Mouse (Mus musculus): ENCODE results near the gene Ano6. TPM values are rescaled to one million over a fixed set of nuclear protein-coding genes. Genes with fewer than 3 reads are reported as not detected.

Ano6 gene
- total and polyA plus RNA-seq, 3 experiments: 14.9 to 27.0 (median 18.4) TPM

DNA sequence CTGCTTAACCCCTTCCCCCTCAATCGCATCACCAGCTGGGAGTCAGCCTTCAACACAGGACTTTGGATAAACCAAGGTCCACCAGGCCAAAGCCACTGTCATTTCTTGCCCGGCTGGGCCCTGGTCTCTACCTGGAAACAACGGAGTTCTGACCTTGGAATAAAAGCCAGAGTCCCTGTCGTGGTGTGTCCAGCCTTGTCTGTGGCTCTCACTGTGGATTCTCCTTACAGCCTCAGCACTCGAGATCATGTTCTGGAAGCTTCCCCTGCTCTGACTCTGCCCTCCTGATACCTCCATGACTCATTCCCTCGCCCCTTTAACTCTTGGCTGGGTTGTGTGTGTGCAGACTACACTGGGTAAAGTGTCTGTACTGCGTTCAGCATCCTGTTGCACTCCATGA lies 180.0 kb downstream of the Ano6 start:
- no peak overlapping the region for H3K27ac ChIP-seq (ENCODE audit: insufficient read depth, low read depth)
- H3K79me2 ChIP-seq (replicated peaks; ENCODE audit: control insufficient read depth, extremely low read depth, insufficient read depth, poor library complexity, severe bottlenecking): no peaks in the 10 kb centered on the region
- in situ Hi-C loops (cut with MboI; ENCODE audit: low pct_ligation_motif_present, low pct_unique_long_range_greater_than_20kb, low sequenced_read_pairs): no loop called here
- TF ChIP-seq KAT2A (IDR thresholded peaks at IDR 0.05; ENCODE audit: insufficient replicate concordance, low read length): no peak
- no peak for TF ChIP-seq GABPA (IDR thresholded peaks at IDR 0.05; ENCODE audit: insufficient replicate concordance, low read depth, low read length)
- TF ChIP-seq HCFC1 (IDR thresholded peaks at IDR 0.05; ENCODE audit: low read depth, low read length): no peak
- no peak for TF ChIP-seq ZNF384 (IDR thresholded peaks at IDR 0.05; ENCODE audit: low read depth, low read length)
- TF ChIP-seq NELFE (IDR thresholded peaks at IDR 0.05; ENCODE audit: low read depth, low read length): no peak
- TF ChIP-seq USF2 (conservative IDR thresholded peaks at IDR 0.05; ENCODE audit: low read depth, low read length): no peak
- no peak for TF ChIP-seq EP300 (IDR thresholded peaks at IDR 0.05; ENCODE audit: low read length)
- TF ChIP-seq ZC3H11A (IDR thresholded peaks at IDR 0.05; ENCODE audit: low read depth, low read length): no peak
- no peak for TF ChIP-seq TCF12 (IDR thresholded peaks at IDR 0.05; ENCODE audit: low read depth, low read length)
- TF ChIP-seq UBTF (IDR thresholded peaks at IDR 0.05; ENCODE audit: low read depth, low read length): no peak
- TF ChIP-seq ETS1 (conservative IDR thresholded peaks at IDR 0.05; ENCODE audit: low read depth, low read length): no peak
- TF ChIP-seq SIN3A (IDR thresholded peaks at IDR 0.05; ENCODE audit: low read length): no peak
- TF ChIP-seq ELF1 (IDR thresholded peaks at IDR 0.05; ENCODE audit: low read depth, low read length): no peak
- no peak for TF ChIP-seq POLR2AphosphoS2 (IDR thresholded peaks at IDR 0.05; ENCODE audit: low read depth, low read length)
- no peak for TF ChIP-seq RAD21 (IDR thresholded peaks at IDR 0.05; ENCODE audit: low read depth, low read length)
- TF ChIP-seq MEF2A (IDR thresholded peaks at IDR 0.05; ENCODE audit: borderline replicate concordance, low read depth, low read length): no peak
- TF ChIP-seq MXI1 (IDR thresholded peaks at IDR 0.05; ENCODE audit: low read depth, low read length): no peak
- no peak for TF ChIP-seq SMC3 (IDR thresholded peaks at IDR 0.05; ENCODE audit: low read depth, low read length)
- H3K4me2 ChIP-seq (ENCODE audit: insufficient read depth, low read depth, poor library complexity, severe bottlenecking): no peak overlapping the region
- H3K9ac ChIP-seq (ENCODE audit: insufficient read depth, low read depth): no peak overlapping the region
- dilution Hi-C loops (cut with MboI; ENCODE audit: extremely low pct_ligation_motif_present, extremely low pct_unique_long_range_greater_than_20kb, low sequenced_read_pairs): no loop called here
- peaks cover 0 to 15% of the 10 kb centered on the region in 2 experiments; a peak in 2 of 4 replicates for H3K4me1 ChIP-seq (ENCODE audit: control insufficient read depth in 1 of 2, insufficient read depth in 2 of 2)
- no peaks in the 10 kb centered on the region for H3K27me3 ChIP-seq (replicated peaks)
- no peaks in the 10 kb centered on the region for H3K9me3 ChIP-seq (replicated peaks; ENCODE audit: low read length)
- H3K4me3 ChIP-seq (replicated peaks in 1 of 3; ENCODE audit: low read depth in 2 of 3, low read length in 2 of 3, poor library complexity in 1 of 3): no peak overlapping the region
- H3K36me3 ChIP-seq (replicated peaks in 1 of 2; ENCODE audit: control insufficient read depth in 1 of 2, insufficient read depth in 1 of 2, low read length in 1 of 2): peaks cover 46 to 83% of the 10 kb centered on the region in 2 experiments
- no peak for DNase-seq (ENCODE audit: extremely low read depth)

DNA sequence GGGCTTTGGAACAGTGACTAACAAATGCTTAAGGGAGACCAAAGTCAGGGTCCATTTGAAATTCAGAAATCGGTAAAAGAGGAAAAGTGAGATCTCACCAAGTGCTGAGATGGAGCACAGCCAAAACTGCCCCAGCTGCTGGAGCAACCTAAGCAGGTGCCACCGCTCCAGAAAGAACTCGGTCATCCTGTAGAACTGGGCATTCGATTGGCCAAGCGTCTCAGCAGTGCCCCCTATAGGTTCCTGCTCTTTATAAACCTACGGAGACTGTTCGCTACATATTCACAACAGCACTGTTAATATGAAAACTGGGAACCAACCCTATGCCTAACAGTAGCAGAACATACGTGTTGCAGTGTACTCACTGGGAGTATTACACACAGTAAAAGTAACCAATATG lies 180.7 kb downstream of the Ano6 start:
- H3K27me3 ChIP-seq (replicated peaks): no peaks in the 10 kb centered on the region
- no peaks in the 10 kb centered on the region for H3K79me2 ChIP-seq (replicated peaks; ENCODE audit: control insufficient read depth, extremely low read depth, insufficient read depth, poor library complexity, severe bottlenecking)
- dilution Hi-C loops (cut with MboI; ENCODE audit: extremely low pct_ligation_motif_present, extremely low pct_unique_long_range_greater_than_20kb, low sequenced_read_pairs): no loop called here
- H3K9me3 ChIP-seq (replicated peaks; ENCODE audit: low read length): no peaks in the 10 kb centered on the region
- no peak for TF ChIP-seq POLR2AphosphoS2 (IDR thresholded peaks at IDR 0.05; ENCODE audit: low read depth, low read length)
- peak in 1 of 2 experiments; percentile 47; a peak in 1 of 4 replicates for TF ChIP-seq CTCF (conservative IDR thresholded peaks at IDR 0.05 in 1 of 2, IDR thresholded peaks at IDR 0.05 in 1 of 2; ENCODE audit: low read depth in 2 of 2, low read length in 2 of 2)
- peak; percentile 9; the same call in 1 of the 2 replicates for TF ChIP-seq SMC3 (IDR thresholded peaks at IDR 0.05; ENCODE audit: low read depth, low read length)
- H3K4me3 ChIP-seq (replicated peaks in 1 of 3; ENCODE audit: low read depth in 2 of 3, low read length in 2 of 3, poor library complexity in 1 of 3): no peak overlapping the region
- no peak for DNase-seq (ENCODE audit: extremely low read depth)
- H3K9ac ChIP-seq (ENCODE audit: insufficient read depth, low read depth): no peak overlapping the region
- in situ Hi-C loops (cut with MboI; ENCODE audit: low pct_ligation_motif_present, low pct_unique_long_range_greater_than_20kb, low sequenced_read_pairs): no loop called here
- H3K27ac ChIP-seq (ENCODE audit: insufficient read depth, low read depth): no peak overlapping the region
- H3K4me2 ChIP-seq (ENCODE audit: insufficient read depth, low read depth, poor library complexity, severe bottlenecking): no peak overlapping the region
- peaks cover 43 to 79% of the 10 kb centered on the region in 2 experiments for H3K36me3 ChIP-seq (replicated peaks in 1 of 2; ENCODE audit: control insufficient read depth in 1 of 2, insufficient read depth in 1 of 2, low read length in 1 of 2)
- peaks cover 0 to 20% of the 10 kb centered on the region in 2 experiments; a peak in 2 of 4 replicates for H3K4me1 ChIP-seq (ENCODE audit: control insufficient read depth in 1 of 2, insufficient read depth in 2 of 2)

All from CH12.LX (cell line).